Mouse (Mus musculus) gastrocnemius, adult 2 months (tissue): ENCODE results near the gene Fbln2. TPM values are rescaled to one million over a fixed set of nuclear protein-coding genes. Genes with fewer than 3 reads are reported as not detected.

Experiments
- DNase-seq: peaks from one replicate; pipeline ENCODE4 v3.0.0; 2022
- H3K27ac ChIP-seq: fragments of 200-600 bp; 2 replicates; pipeline ENCODE4 v1.8.1; 2022; ENCODE audit warnings: mild to moderate bottlenecking
- H3K4me3 ChIP-seq: fragments of 200-600 bp; 2 replicates; pipeline ENCODE4 v1.8.1; 2022; ENCODE audit warnings: mild to moderate bottlenecking, moderate library complexity
- CTCF ChIP-seq: fragments of 200-600 bp; IDR thresholded peaks from 2 replicates; pipeline ENCODE4 v1.8.1; 2022; ENCODE audit warnings: antibody characterized with exemption, mild to moderate bottlenecking, moderate library complexity
- intact Hi-C: fragments of 180-260 bp; cut with DNase I; formaldehyde crosslinking; loops from one replicate; pipeline ENCODE4 v1.15.1; 2025
- total RNA-seq, 2 experiments: library from RNA; stranded (reverse); gene quantifications; 2 replicates each; pipeline ENCODE4 v1.2.3; 2021

Gene Fbln2
- total RNA-seq, 2 experiments from 2014 or later: 43.6 to 64.7 TPM

- Histone ChIP-seq H3K27ac (no peak overlapping the region), H3K4me3 (no peak overlapping the region)
- no peak for TF ChIP-seq CTCF
- intact Hi-C loops: loop anchor here (10.0 kb wide), 1 partner anchor 224 kb away; no protein-coding TSS in a partner anchor
- no peak for DNase-seq
These were observed 76.1 kb downstream of the Fbln2 start for GRCm38 (mm10) chr6:91288251-91288785.

DNA sequence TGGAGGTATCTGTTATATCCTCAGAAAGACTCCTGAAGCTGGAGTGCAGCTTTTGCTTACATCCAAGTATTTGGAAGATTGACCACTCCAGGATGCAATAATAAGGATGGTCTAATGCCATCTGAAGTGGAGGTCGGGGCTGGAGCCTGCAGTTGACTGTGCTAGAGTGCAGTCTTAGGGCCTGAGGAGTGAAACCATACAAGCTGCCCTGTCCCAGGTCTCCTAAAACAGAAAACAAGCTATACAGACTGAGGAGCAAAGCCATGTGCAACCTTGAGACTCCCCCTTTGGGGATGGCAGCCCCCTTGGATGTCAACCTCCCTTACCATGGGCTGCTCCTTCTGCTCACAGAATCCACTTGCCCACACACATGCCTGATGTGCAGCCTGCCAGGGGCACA lies 76.7 kb downstream of the Fbln2 start:
- no peak overlapping the region for H3K4me3 ChIP-seq
- no peak overlapping the region for H3K27ac ChIP-seq
- no peak for TF ChIP-seq CTCF
- peak; percentile 5 for DNase-seq
- intact Hi-C loops: loop anchor here (10.0 kb wide), 1 partner anchor 224 kb away; no protein-coding TSS in a partner anchor

- TF ChIP-seq CTCF: no peak
- intact Hi-C loops: no loop called here
- DNase-seq: peak; percentile 30
- no peak overlapping the region for H3K27ac ChIP-seq
- H3K4me3 ChIP-seq: no peak overlapping the region
These were observed 78.7 kb downstream of the Fbln2 start for GRCm38 (mm10) chr6:91290937-91291336.

GRCm38 (mm10) chr6:91295431-91295830 lies 83.2 kb downstream of the Fbln2 start:
- H3K27ac ChIP-seq: no peak overlapping the region
- no peak overlapping the region for H3K4me3 ChIP-seq
- DNase-seq: no peak
- intact Hi-C loops: no loop called here
- no peak for TF ChIP-seq CTCF

GRCm38 (mm10) chr6:91298828-91299227 lies 86.6 kb downstream of the Fbln2 start:
- no peak overlapping the region for H3K27ac ChIP-seq
- no peak for TF ChIP-seq CTCF
- intact Hi-C loops: no loop called here
- H3K4me3 ChIP-seq: no peak overlapping the region
- DNase-seq: no peak

GRCm38 (mm10) chr6:91300079-91300478 lies 87.8 kb downstream of the Fbln2 start:
- no peak for TF ChIP-seq CTCF

GRCm38 (mm10) chr6:91301839-91302238 lies 89.6 kb downstream of the Fbln2 start:
- intact Hi-C loops: no loop called here
- TF ChIP-seq CTCF: no peak
- no peak for DNase-seq
- H3K27ac ChIP-seq: no peak overlapping the region
- H3K4me3 ChIP-seq: no peak overlapping the region

More at GRCm38 (mm10) chr6:91300079-91300478, 87.8 kb downstream of the Fbln2 start:
- intact Hi-C loops: no loop called here
- DNase-seq: no peak
- Histone ChIP-seq H3K27ac (no peak overlapping the region), H3K4me3 (no peak overlapping the region)

DNA sequence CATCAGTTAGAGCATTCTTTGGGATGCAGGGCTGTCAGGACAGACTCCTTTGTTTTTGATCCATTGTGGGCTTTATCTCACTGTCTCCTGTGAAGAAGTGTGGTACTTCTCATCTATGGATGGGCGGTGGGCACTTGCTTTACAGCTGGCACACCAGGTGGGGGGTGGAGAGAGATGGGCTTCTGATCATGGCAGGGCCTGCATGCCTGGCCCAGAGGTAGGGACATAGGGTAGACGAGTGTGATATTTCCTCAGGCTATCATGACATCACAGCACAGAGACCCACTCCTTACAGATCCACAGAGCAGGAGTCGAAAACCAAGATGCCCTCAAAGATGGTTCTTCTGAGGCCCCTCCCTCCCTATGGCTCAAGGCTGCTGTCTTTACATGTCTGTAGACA lies 90.1 kb downstream of the Fbln2 start:
- intact Hi-C loops: no loop called here
- no peak for TF ChIP-seq CTCF
- no peak overlapping the region for H3K27ac ChIP-seq
- no peak overlapping the region for H3K4me3 ChIP-seq
- no peak for DNase-seq

GRCm38 (mm10) chr6:91304172-91304571 lies 91.9 kb downstream of the Fbln2 start:
- no peak for TF ChIP-seq CTCF
- Histone ChIP-seq H3K27ac (no peak overlapping the region), H3K4me3 (no peak overlapping the region)
- DNase-seq: no peak
- intact Hi-C loops: no loop called here

DNA sequence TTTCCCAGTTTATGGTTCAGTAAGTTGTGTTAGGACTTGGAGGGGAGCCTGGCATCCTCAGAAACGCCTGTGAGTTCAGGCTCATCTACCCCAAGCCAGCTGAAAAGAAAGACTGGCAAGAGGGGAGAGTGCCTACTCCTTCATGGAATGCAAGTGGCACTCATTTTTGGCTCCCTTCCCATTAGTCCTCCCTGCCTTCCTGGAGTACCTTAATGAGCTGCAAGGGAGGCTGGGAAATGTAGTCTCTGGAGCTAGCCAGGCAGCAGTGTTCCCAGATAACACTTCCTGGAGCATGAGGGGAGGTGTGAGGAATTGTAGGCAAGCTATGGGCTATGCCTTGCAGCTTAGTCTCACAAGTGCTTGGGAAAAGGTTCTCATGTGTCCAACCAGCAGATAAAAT lies 95.7 kb downstream of the Fbln2 start:
- Histone ChIP-seq H3K4me3 (no peak overlapping the region), H3K27ac (no peak overlapping the region)
- DNase-seq: no peak
- intact Hi-C loops: no loop called here
- no peak for TF ChIP-seq CTCF

DNA sequence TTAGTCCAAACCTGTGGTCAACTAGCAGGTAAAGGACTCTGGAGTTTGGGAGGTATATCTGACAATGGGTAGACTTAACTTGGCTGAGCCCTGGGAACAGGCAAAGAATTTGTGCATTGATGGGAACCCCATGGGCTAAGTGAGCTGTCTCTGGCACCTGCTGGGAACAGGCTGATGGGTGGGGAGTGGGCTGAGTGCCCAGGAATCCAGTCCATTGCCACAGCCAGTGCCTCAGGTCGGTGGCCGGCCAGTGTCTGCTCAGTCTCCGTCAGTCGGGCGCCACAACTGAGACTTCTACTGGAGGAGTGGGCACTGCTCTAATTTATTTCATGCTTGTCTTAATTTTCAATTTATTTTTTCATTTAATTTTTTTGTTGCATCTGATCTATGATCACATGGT lies 98.9 kb downstream of the Fbln2 start:
- TF ChIP-seq CTCF: no peak
- Histone ChIP-seq H3K4me3 (no peak overlapping the region), H3K27ac (no peak overlapping the region)
- DNase-seq: no peak
- intact Hi-C loops: no loop called here

GRCm38 (mm10) chr6:91312491-91312890 lies 100.2 kb downstream of the Fbln2 start:
- intact Hi-C loops: no loop called here
- TF ChIP-seq CTCF: no peak
- Histone ChIP-seq H3K4me3 (no peak overlapping the region), H3K27ac (no peak overlapping the region)
- no peak for DNase-seq

Other genes with a start within 250 kb of the Fbln2 start
- gene Iqsec1, start 223.8 kb upstream of the Fbln2 start, total RNA-seq: 100 to 1,000 TPM in 1 of 2 experiments, 10 to 100 TPM in 1; 63.8 to 111 TPM
- 10 to 100 TPM; 18.8 to 31.7 TPM for gene Nup210, start 95.6 kb upstream of the Fbln2 start, total RNA-seq
- gene Hdac11, start 55.8 kb upstream of the Fbln2 start, total RNA-seq: 1 to 10 TPM; 5.1 to 6.5 TPM
- not detected for gene Wnt7a, start 198.9 kb downstream of the Fbln2 start, total RNA-seq